ENCODE assay signal across 14 mouse cellular contexts in genomic region chr2:160313595-160314007, GRCm38 (mm10). TPM values are rescaled to one million over a fixed set of nuclear protein-coding genes. Genes with fewer than 3 reads are reported as not detected.
DNase-seq lines count a peak whose midpoint lies in the region; ATAC-seq and TF ChIP-seq lines count a peak whose summit lies in the region.
"Had no signal": no experiment of that assay in that cellular context is flagged by ENCODE, and none has a peak within 500 bp of the region (broad histone marks: within the 10 kb centered on the region; RNA-seq: fewer than 3 reads in every experiment).

No protein-coding gene starts in this region.

- 0 out of 2 replicates have a peak, but pooled peaks cover 4% of the 10 kb centered on the region for H3K4me1 ChIP-seq in E14TG2a.4 (replicated peaks; ENCODE audit: low read depth, low read length)

- no peak for TF ChIP-seq CTCF in E14TG2a.4 (conservative IDR thresholded peaks at IDR 0.05; ENCODE audit: low read length)

- no peak for ATAC-seq in erythroblast, adult 5-6 weeks (replicated peaks; ENCODE audit: low FRiP score, poor library complexity, severe bottlenecking)
- ATAC-seq: activated CD4-positive, CD25-positive, alpha-beta regulatory T cell, adult 4 months; forebrain, embryonic 15.5 days had no signal

- intact Hi-C loops in left cerebral cortex, postnatal 25 days (cut with DNase I): no loop called here
- intact Hi-C loops in left cerebral cortex, postnatal 10 days (cut with DNase I): no loop called here

- H3K4me3 ChIP-seq in E14TG2a.4 (replicated peaks; ENCODE audit: low read length): 0 out of 2 replicates have a peak overlapping the region, but pooled peaks have one; percentile 3
- H3K4me3 ChIP-seq: forebrain, embryonic 15.5 days; limb, embryonic 12.5 days had no signal

- H3K27me3 ChIP-seq in E14TG2a.4 (ENCODE audit: insufficient read depth, low read length): peaks cover 22% of the 10 kb centered on the region
- H3K27me3 ChIP-seq: forebrain, embryonic 15.5 days had no signal

- DNase-seq in left cerebral cortex, postnatal 25 days (ENCODE audit: low spot score in 2 of 2): peak; percentile 7 to 25
- no peak for DNase-seq in left cerebral cortex, postnatal 10 days (ENCODE audit: extremely low spot score in 1 of 2, low spot score in 2 of 2)
- DNase-seq in R1 (ENCODE audit: low read depth, low spot score): peak; percentile 2
- DNase-seq in gonadal fat pad, adult 2 months (ENCODE audit: low read depth): peak; percentile 42
- DNase-seq in kidney, postnatal 36 days: no peak
- DNase-seq: heart, postnatal 4 days; kidney, adult 8-10 months; spleen, adult 18-20 months had no signal

- no peaks in the 10 kb centered on the region for H3K9me3 ChIP-seq in E14TG2a.4 (ENCODE audit: low read length)
- H3K9me3 ChIP-seq: forebrain, embryonic 15.5 days; limb, embryonic 12.5 days had no signal

- no peaks in the 10 kb centered on the region for H3K36me3 ChIP-seq in E14TG2a.4 (ENCODE audit: insufficient read depth, low read length)
- H3K36me3 ChIP-seq: forebrain, embryonic 15.5 days; limb, embryonic 12.5 days had no signal

RNA-seq across cellular contexts. Expression of gene Gm826, which starts 20.4 kb away (rescaled TPM):
- total RNA-seq in left cerebral cortex, postnatal 25 days (2021): not detected
- total RNA-seq in left cerebral cortex, postnatal 10 days (2021): not detected
- polyA plus RNA-seq in gonadal fat pad, adult 2 months (2012; rRNA removed): 0.28 TPM in 1 of 2 replicates, not detected in the other
- not detected in 2 replicates for total RNA-seq in erythroblast, adult 5-6 weeks (2015; ENCODE audit: low replicate concordance)
- total RNA-seq in erythroblast, adult 5-6 weeks (2017; ENCODE audit: low replicate concordance): 0.70 TPM in 1 of 2 replicates, not detected in the other
- total RNA-seq: layer of hippocampus, postnatal 14 days had no signal
- polyA plus RNA-seq: activated CD4-positive, CD25-positive, alpha-beta regulatory T cell, adult 4 months; limb, embryonic 12.5 days had no signal

RNA-seq across cellular contexts. Expression of gene Mafb, which starts 53.3 kb away (rescaled TPM):
- total RNA-seq in left cerebral cortex, postnatal 25 days (2021): 10 to 100 TPM; 19.1 to 19.4 TPM
- total RNA-seq in left cerebral cortex, postnatal 10 days (2021): 10 to 100 TPM; 19.9 to 21.6 TPM
- polyA plus RNA-seq in gonadal fat pad, adult 2 months (2012; rRNA removed): 4.8 and 6.4 TPM in 2 replicates
- 4.8 and 5.4 TPM in 2 replicates for total RNA-seq in erythroblast, adult 5-6 weeks (2015; ENCODE audit: low replicate concordance)
- total RNA-seq in erythroblast, adult 5-6 weeks (2017; ENCODE audit: low replicate concordance): 1.4 and 3.2 TPM in 2 replicates
- polyA plus RNA-seq: activated CD4-positive, CD25-positive, alpha-beta regulatory T cell, adult 4 months had no signal

Comparison
In these comparisons a context has a peak if more than half of its experiments do, and no peak if none do; other contexts are left out.
1. DNase-seq: peak in left cerebral cortex, postnatal 25 days (2 of 2), R1 (single experiment) and gonadal fat pad, adult 2 months (single experiment); none in left cerebral cortex, postnatal 10 days (0 of 2) and kidney, postnatal 36 days (0 of 2).